Mouse (Mus musculus): ENCODE data around the gene Vac14. TPM values are rescaled to one million over a fixed set of nuclear protein-coding genes. Genes with fewer than 3 reads are reported as not detected.
A peak's percentile ranks its signal among the peaks of the same experiment; 100 is the strongest.

Vac14 gene
- polyA plus RNA-seq, 1 experiment from 2014 or later, result 14.0 TPM

DNA sequence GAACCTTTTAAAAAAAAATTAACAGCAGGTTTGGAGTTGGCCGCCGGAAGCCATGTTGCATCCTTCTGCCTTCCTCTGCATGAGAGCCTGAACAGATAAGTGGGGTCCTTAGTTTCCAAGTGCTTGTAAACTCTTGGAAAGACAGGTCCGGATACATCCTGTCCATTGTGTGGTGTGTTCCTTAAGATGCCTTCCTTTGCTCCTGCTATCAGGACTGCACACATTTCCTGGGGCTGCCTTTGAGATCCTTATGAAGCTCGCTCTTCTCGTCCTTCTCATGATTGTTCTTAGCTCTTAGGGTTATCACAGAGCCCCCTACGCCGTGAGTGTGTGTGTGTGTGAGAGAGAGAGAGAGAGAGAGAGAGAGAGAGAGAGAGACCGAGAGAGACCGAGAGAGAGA is 71.6 kb downstream of the Vac14 start:
- no peak overlapping the region for H3K4me3 ChIP-seq (replicated peaks; ENCODE audit: low read length)
- no peak overlapping the region; the same call in 1 of the 2 replicates for H3K27ac ChIP-seq (ENCODE audit: low read length)
- H3K27me3 ChIP-seq (ENCODE audit: control insufficient read depth, insufficient read depth, low read length), result no peaks in the 10 kb centered on the region
- no peaks in the 10 kb centered on the region for H3K9me3 ChIP-seq (replicated peaks; ENCODE audit: control insufficient read depth, low read length)
- 80% methylated on average over 9 of the region's 9 CpGs for WGBS
- no peak overlapping the region for H3K4me2 ChIP-seq (ENCODE audit: low read depth, low read length)
- no peak overlapping the region for H3K9ac ChIP-seq (ENCODE audit: low read length)
- H3K4me1 ChIP-seq (ENCODE audit: control insufficient read depth, insufficient read depth, low read length), result no peaks in the 10 kb centered on the region
- ATAC-seq (ENCODE audit: insufficient read depth, low FRiP score), result no peak
- H3K36me3 ChIP-seq (ENCODE audit: control insufficient read depth, insufficient read depth, low read length), result no peaks in the 10 kb centered on the region

DNA sequence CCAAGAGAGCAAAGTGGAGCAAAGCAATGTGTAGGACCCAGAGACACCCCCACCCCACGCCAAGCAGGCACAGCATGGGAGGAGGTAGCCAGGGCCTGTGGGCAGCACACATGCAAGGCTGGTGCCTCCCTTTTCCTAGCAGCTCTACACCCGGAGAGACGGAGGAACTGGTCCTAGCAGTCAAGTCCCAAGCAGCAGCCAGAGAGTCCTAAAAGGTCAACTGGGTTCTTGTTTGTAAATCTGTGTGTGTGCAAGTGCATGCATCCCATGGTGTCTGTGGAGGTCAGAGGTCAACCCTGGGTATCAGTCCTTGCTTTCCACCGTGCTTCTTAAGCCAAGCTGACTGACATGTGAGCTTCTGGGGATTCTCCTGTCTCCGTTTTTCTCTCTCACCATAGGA is 75.8 kb downstream of the Vac14 start:
- Histone ChIP-seq H3K4me1 (ENCODE audit: control insufficient read depth, insufficient read depth, low read length) (no peaks in the 10 kb centered on the region), H3K4me3 (replicated peaks; ENCODE audit: low read length) (no peak overlapping the region), H3K27ac (ENCODE audit: low read length) (no peak overlapping the region), H3K36me3 (ENCODE audit: control insufficient read depth, insufficient read depth, low read length) (no peaks in the 10 kb centered on the region), H3K9ac (ENCODE audit: low read length) (no peak overlapping the region), H3K27me3 (ENCODE audit: control insufficient read depth, insufficient read depth, low read length) (no peaks in the 10 kb centered on the region), H3K9me3 (replicated peaks; ENCODE audit: control insufficient read depth, low read length) (no peaks in the 10 kb centered on the region), H3K4me2 (ENCODE audit: low read depth, low read length) (no peak overlapping the region)
- no peak for ATAC-seq (ENCODE audit: insufficient read depth, low FRiP score)
- 73% methylated on average over 5 of the region's 5 CpGs for WGBS

- 75% methylated on average over 4 of the region's 4 CpGs for WGBS
These were observed 76.4 kb downstream of the Vac14 start for GRCm38 (mm10) chr8:110694826-110695225.

DNA sequence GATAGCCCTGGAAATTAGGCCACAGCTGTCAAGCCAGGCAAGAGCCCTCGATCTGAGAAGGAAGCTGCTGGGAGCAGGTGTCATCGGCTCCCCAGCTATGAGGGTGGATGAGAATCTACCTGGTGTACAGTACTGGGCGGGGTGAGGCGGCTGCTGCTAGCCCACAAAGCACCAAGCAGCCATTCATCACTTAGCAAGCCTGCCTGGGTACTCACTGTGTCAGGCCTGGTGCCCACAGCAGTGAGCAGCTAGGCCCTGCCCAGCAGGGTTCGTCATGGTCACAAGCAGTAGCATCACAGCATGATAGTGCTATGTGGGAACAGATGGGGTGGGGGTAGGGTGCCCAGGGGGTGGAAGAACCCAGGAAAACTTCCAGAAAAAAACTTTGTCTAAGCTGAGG is 77.0 kb downstream of the Vac14 start:
- WGBS, result 82% methylated on average over 5 of the region's 5 CpGs
- Histone ChIP-seq H3K9ac (ENCODE audit: low read length) (no peak overlapping the region), H3K27me3 (ENCODE audit: control insufficient read depth, insufficient read depth, low read length) (no peaks in the 10 kb centered on the region), H3K36me3 (ENCODE audit: control insufficient read depth, insufficient read depth, low read length) (no peaks in the 10 kb centered on the region), H3K9me3 (replicated peaks; ENCODE audit: control insufficient read depth, low read length) (no peaks in the 10 kb centered on the region), H3K4me3 (replicated peaks; ENCODE audit: low read length) (no peak overlapping the region), H3K4me2 (ENCODE audit: low read depth, low read length) (no peak overlapping the region), H3K27ac (ENCODE audit: low read length) (no peak overlapping the region), H3K4me1 (ENCODE audit: control insufficient read depth, insufficient read depth, low read length) (no peaks in the 10 kb centered on the region)
- no peak for ATAC-seq (ENCODE audit: insufficient read depth, low FRiP score)

More at GRCm38 (mm10) chr8:110694826-110695225, 76.4 kb downstream of the Vac14 start:
- Histone ChIP-seq H3K27me3 (ENCODE audit: control insufficient read depth, insufficient read depth, low read length) (no peaks in the 10 kb centered on the region), H3K4me2 (ENCODE audit: low read depth, low read length) (no peak overlapping the region), H3K9ac (ENCODE audit: low read length) (no peak overlapping the region), H3K27ac (ENCODE audit: low read length) (0 out of 2 replicates have a peak overlapping the region, but pooled peaks have one; percentile 23), H3K36me3 (ENCODE audit: control insufficient read depth, insufficient read depth, low read length) (no peaks in the 10 kb centered on the region), H3K4me3 (replicated peaks; ENCODE audit: low read length) (no peak overlapping the region), H3K4me1 (ENCODE audit: control insufficient read depth, insufficient read depth, low read length) (no peaks in the 10 kb centered on the region), H3K9me3 (replicated peaks; ENCODE audit: control insufficient read depth, low read length) (no peaks in the 10 kb centered on the region)
- no peak for ATAC-seq (ENCODE audit: insufficient read depth, low FRiP score)

DNA sequence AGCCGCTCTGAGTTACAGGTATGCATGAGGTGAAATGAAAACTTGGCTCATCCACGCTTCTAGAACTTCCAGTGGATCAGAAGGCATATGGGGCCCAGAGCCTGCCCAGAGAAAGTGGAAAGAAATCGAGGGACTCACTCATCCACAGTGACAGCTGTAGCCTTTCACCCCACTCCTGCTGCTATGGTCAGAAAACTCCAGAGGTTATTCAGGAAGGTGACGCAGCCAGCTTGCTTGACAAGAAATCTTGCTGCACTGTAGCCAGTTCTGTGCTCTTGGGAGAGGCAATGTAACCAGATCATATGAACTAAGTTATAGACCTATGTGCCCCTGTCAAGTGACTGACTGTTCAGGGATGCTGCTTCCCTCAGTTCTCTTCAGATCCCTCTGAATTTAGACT is 77.7 kb downstream of the Vac14 start:
- no peak for ATAC-seq (ENCODE audit: insufficient read depth, low FRiP score)
- Histone ChIP-seq H3K27ac (ENCODE audit: low read length) (no peak overlapping the region), H3K4me2 (ENCODE audit: low read depth, low read length) (no peak overlapping the region), H3K27me3 (ENCODE audit: control insufficient read depth, insufficient read depth, low read length) (no peaks in the 10 kb centered on the region), H3K36me3 (ENCODE audit: control insufficient read depth, insufficient read depth, low read length) (no peaks in the 10 kb centered on the region), H3K4me3 (replicated peaks; ENCODE audit: low read length) (no peak overlapping the region), H3K9ac (ENCODE audit: low read length) (no peak overlapping the region), H3K4me1 (ENCODE audit: control insufficient read depth, insufficient read depth, low read length) (no peaks in the 10 kb centered on the region), H3K9me3 (replicated peaks; ENCODE audit: control insufficient read depth, low read length) (no peaks in the 10 kb centered on the region)
- 87% methylated on average over 4 of the region's 4 CpGs for WGBS

DNA sequence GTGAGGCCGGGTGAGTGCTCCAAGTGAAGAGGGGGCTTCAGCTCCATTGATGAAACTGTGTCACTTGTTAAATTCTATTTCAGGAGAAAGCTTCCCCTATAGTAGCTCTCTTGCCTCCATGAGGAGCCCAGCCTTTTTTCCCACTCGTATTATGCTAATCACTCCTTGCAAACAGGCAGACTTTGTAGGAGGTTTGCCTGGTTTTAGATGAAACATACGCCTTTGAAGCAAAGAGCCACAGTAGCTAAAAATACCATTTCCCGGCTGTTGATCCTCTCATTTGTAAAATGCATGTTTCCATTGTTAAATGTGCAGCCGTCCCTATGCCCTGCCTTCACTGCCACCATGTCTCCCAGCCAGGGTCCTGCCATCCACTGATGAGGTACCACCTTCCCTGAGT is 79.2 kb downstream of the Vac14 start:
- ATAC-seq (ENCODE audit: insufficient read depth, low FRiP score), result no peak
- H3K4me1 ChIP-seq (ENCODE audit: control insufficient read depth, insufficient read depth, low read length), result peaks cover 6% of the 10 kb centered on the region; the same call in 1 of the 2 replicates
- H3K9ac ChIP-seq (ENCODE audit: low read length), result no peak overlapping the region
- H3K27ac ChIP-seq (ENCODE audit: low read length), result no peak overlapping the region
- H3K4me2 ChIP-seq (ENCODE audit: low read depth, low read length), result no peak overlapping the region
- no peaks in the 10 kb centered on the region for H3K9me3 ChIP-seq (replicated peaks; ENCODE audit: control insufficient read depth, low read length)
- no peaks in the 10 kb centered on the region for H3K27me3 ChIP-seq (ENCODE audit: control insufficient read depth, insufficient read depth, low read length)
- no peaks in the 10 kb centered on the region for H3K36me3 ChIP-seq (ENCODE audit: control insufficient read depth, insufficient read depth, low read length)
- H3K4me3 ChIP-seq (replicated peaks; ENCODE audit: low read length), result no peak overlapping the region
- WGBS, result 76% methylated on average over 5 of the region's 5 CpGs

- H3K4me1 ChIP-seq (ENCODE audit: control insufficient read depth, insufficient read depth, low read length), result peaks cover 10% of the 10 kb centered on the region
- H3K9ac ChIP-seq (ENCODE audit: low read length), result no peak overlapping the region
- ATAC-seq (ENCODE audit: insufficient read depth, low FRiP score), result no peak
- no peaks in the 10 kb centered on the region for H3K9me3 ChIP-seq (replicated peaks; ENCODE audit: control insufficient read depth, low read length)
- 68% methylated on average over 1 of the region's 1 CpGs for WGBS
- no peaks in the 10 kb centered on the region for H3K27me3 ChIP-seq (ENCODE audit: control insufficient read depth, insufficient read depth, low read length)
- no peak overlapping the region for H3K4me3 ChIP-seq (replicated peaks; ENCODE audit: low read length)
- H3K36me3 ChIP-seq (ENCODE audit: control insufficient read depth, insufficient read depth, low read length), result no peaks in the 10 kb centered on the region
- no peak overlapping the region for H3K4me2 ChIP-seq (ENCODE audit: low read depth, low read length)
- no peak overlapping the region for H3K27ac ChIP-seq (ENCODE audit: low read length)
These were observed 79.7 kb downstream of the Vac14 start for GRCm38 (mm10) chr8:110698098-110698497.

GRCm38 (mm10) chr8:110699501-110699900 is 81.1 kb downstream of the Vac14 start:
- Histone ChIP-seq H3K4me2 (ENCODE audit: low read depth, low read length) (no peak overlapping the region), H3K27me3 (ENCODE audit: control insufficient read depth, insufficient read depth, low read length) (no peaks in the 10 kb centered on the region), H3K4me1 (ENCODE audit: control insufficient read depth, insufficient read depth, low read length) (peaks cover 23% of the 10 kb centered on the region), H3K9me3 (replicated peaks; ENCODE audit: control insufficient read depth, low read length) (no peaks in the 10 kb centered on the region), H3K9ac (ENCODE audit: low read length) (no peak overlapping the region), H3K4me3 (replicated peaks; ENCODE audit: low read length) (no peak overlapping the region), H3K36me3 (ENCODE audit: control insufficient read depth, insufficient read depth, low read length) (no peaks in the 10 kb centered on the region), H3K27ac (ENCODE audit: low read length) (no peak overlapping the region)
- ATAC-seq (ENCODE audit: insufficient read depth, low FRiP score), result no peak
- WGBS, result 76% methylated on average over 7 of the region's 7 CpGs

DNA sequence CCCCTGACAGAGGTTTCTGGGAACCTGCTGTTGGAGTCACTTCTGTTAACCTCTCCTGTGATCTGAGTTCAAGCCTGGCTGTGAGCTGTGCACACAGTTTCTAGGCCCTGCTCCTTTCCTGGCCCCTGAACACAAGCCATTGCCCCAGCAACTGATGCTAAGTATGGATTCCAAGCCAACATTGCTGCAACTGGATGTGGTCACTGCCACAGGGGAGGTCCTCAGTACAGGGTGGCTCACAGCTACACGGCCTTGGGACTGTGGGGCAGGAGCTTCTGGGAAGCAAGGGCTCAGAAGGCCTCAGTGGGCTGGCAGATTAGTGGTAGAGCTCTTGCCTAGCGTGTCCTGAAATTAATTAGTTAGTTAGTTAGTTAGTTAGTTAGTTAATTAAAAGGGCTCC is 82.2 kb downstream of the Vac14 start:
- WGBS, result 93% methylated on average over 2 of the region's 2 CpGs
- Histone ChIP-seq H3K9me3 (replicated peaks; ENCODE audit: control insufficient read depth, low read length) (no peaks in the 10 kb centered on the region), H3K27ac (ENCODE audit: low read length) (no peak overlapping the region), H3K27me3 (ENCODE audit: control insufficient read depth, insufficient read depth, low read length) (no peaks in the 10 kb centered on the region), H3K4me2 (ENCODE audit: low read depth, low read length) (no peak overlapping the region), H3K4me1 (ENCODE audit: control insufficient read depth, insufficient read depth, low read length) (peaks cover 26% of the 10 kb centered on the region), H3K9ac (ENCODE audit: low read length) (no peak overlapping the region), H3K36me3 (ENCODE audit: control insufficient read depth, insufficient read depth, low read length) (no peaks in the 10 kb centered on the region), H3K4me3 (replicated peaks; ENCODE audit: low read length) (no peak overlapping the region)
- no peak for ATAC-seq (ENCODE audit: insufficient read depth, low FRiP score)
